Mouse (Mus musculus) lung, embryonic 16.5 days (tissue): ENCODE measurements around the gene Hdac5. TPM values are rescaled to one million over a fixed set of nuclear protein-coding genes. Genes with fewer than 3 reads are reported as not detected.
A peak's percentile ranks its signal among the peaks of the same experiment; 100 is the strongest.

Source experiments
- ATAC-seq: fragments of 200-750 bp; cut with Nextera tagmentation; 2 replicates; pipeline ENCODE4 v1.8.0; 2017; ENCODE audit warnings: low read depth, mild to moderate bottlenecking, moderate library complexity
- H3K27ac ChIP-seq: fragments of 300-500 bp; sonication (generic); 2 replicates; pipeline ENCODE4 v1.5.1; 2014; ENCODE audit warnings: mild to moderate bottlenecking, control low read depth, low read length
- H3K27me3 ChIP-seq: fragments of 300-500 bp; sonication (generic); 2 replicates; pipeline ENCODE4 v1.6.1; 2014; ENCODE audit warnings: low read depth, low read length, mixed read lengths; ENCODE audit not compliant: control insufficient read depth, insufficient read depth
- H3K36me3 ChIP-seq: fragments of 300-500 bp; sonication (generic); 2 replicates; pipeline ENCODE4 v1.6.1; 2014; ENCODE audit warnings: low read length; ENCODE audit not compliant: control insufficient read depth, insufficient read depth
- H3K4me1 ChIP-seq: fragments of 300-500 bp; sonication (generic); replicated peaks from 2 replicates; pipeline ENCODE4 v1.6.1; 2014; ENCODE audit warnings: low read length, mixed read lengths; ENCODE audit not compliant: control insufficient read depth, insufficient read depth
- H3K4me2 ChIP-seq: fragments of 300-500 bp; sonication (generic); 2 replicates; pipeline ENCODE4 v1.6.1; 2014; ENCODE audit warnings: low read depth, low read length, control low read depth
- H3K4me3 ChIP-seq: fragments of 300-500 bp; sonication (generic); 2 replicates; pipeline ENCODE4 v1.5.1; 2014; ENCODE audit warnings: mild to moderate bottlenecking, low read length, control low read depth
- H3K9ac ChIP-seq: fragments of 300-500 bp; sonication (generic); 2 replicates; pipeline ENCODE4 v1.6.1; 2014; ENCODE audit warnings: low read length, control low read depth
- H3K9me3 ChIP-seq: fragments of 300-500 bp; sonication (generic); 2 replicates; pipeline ENCODE4 v1.6.1; 2016; ENCODE audit warnings: low read length; ENCODE audit not compliant: control insufficient read depth
- WGBS: fragments of 180-500 bp; shearing (Covaris S2); extraction: QIAGEN DNeasy Blood & Tissue Kit; methylation state at CpG from one replicate; pipeline ENCODE4 v1.1.7; 2014; 5-methylcytosine and 5-hydroxymethylcytosine counted together
- polyA plus RNA-seq: library from polyadenylated mRNA; unstranded; fragments of >200 nt; fragmentation: Nextera tagmentation; extraction: Ambion mirVana; gene quantifications from 2 replicates; pipeline ENCODE4 v1.2.1, GENCODE M21; 2015

Gene Hdac5
- polyA plus RNA-seq, 1 experiment from 2014 or later, result 70.1 TPM

- Histone ChIP-seq H3K36me3 (peaks cover 17% of the 10 kb centered on the region), H3K4me3 (no peak overlapping the region), H3K27ac (no peak overlapping the region), H3K9me3 (no peaks in the 10 kb centered on the region), H3K4me1 (0 out of 2 replicates have a peak, but pooled peaks cover 5% of the 10 kb centered on the region), H3K4me2 (no peak overlapping the region), H3K27me3 (no peaks in the 10 kb centered on the region), H3K9ac (no peak overlapping the region)
- WGBS, result 92% methylated on average over 7 of the region's 7 CpGs
- ATAC-seq, result no peak
Measured at GRCm38 (mm10) chr11:102263211-102263610, 33.2 kb upstream of the Hdac5 start.

GRCm38 (mm10) chr11:102258521-102258920, 28.6 kb upstream of the Hdac5 start:
- Histone ChIP-seq H3K27me3 (no peaks in the 10 kb centered on the region), H3K9ac (no peak overlapping the region), H3K27ac (no peak overlapping the region), H3K4me3 (no peak overlapping the region), H3K4me2 (no peak overlapping the region), H3K9me3 (no peaks in the 10 kb centered on the region), H3K4me1 (0 out of 2 replicates have a peak, but pooled peaks cover 5% of the 10 kb centered on the region), H3K36me3 (peaks cover 20% of the 10 kb centered on the region)
- 90% methylated on average over 3 of the region's 3 CpGs for WGBS
- no peak for ATAC-seq

DNA sequence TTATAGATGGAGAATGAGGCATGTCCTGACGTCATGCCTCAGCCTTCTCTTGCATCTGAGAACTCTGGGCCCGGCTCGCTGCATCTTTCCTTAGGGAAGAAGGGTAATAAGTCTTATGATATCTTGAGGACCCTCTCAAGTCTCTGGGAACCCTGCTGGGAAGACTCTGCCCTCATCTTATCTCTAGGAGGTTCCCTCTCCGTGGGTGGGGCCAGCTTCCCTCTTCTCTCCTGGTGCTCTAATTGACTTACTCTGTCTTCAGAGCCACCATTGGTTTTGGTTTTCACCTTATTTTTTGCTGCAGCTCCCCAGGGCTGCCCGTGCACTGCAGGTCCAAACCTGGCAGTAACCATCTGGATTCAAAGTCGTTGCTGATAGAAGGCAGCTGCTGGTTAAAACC, 28.1 kb upstream of the Hdac5 start:
- Histone ChIP-seq H3K4me3 (no peak overlapping the region), H3K4me2 (no peak overlapping the region), H3K4me1 (0 out of 2 replicates have a peak, but pooled peaks cover 5% of the 10 kb centered on the region), H3K27ac (no peak overlapping the region), H3K9ac (no peak overlapping the region), H3K36me3 (peaks cover 20% of the 10 kb centered on the region), H3K9me3 (no peaks in the 10 kb centered on the region), H3K27me3 (no peaks in the 10 kb centered on the region)
- no peak for ATAC-seq
- 61% methylated on average over 6 of the region's 6 CpGs for WGBS

- Histone ChIP-seq H3K4me2 (no peak overlapping the region), H3K36me3 (peaks cover 20% of the 10 kb centered on the region), H3K4me3 (no peak overlapping the region), H3K4me1 (0 out of 2 replicates have a peak, but pooled peaks cover 5% of the 10 kb centered on the region), H3K9ac (no peak overlapping the region), H3K27me3 (no peaks in the 10 kb centered on the region), H3K9me3 (no peaks in the 10 kb centered on the region), H3K27ac (no peak overlapping the region)
- ATAC-seq, result no peak
- 42% methylated on average over 9 of the region's 9 CpGs for WGBS
Measured at GRCm38 (mm10) chr11:102257514-102257913, 27.5 kb upstream of the Hdac5 start.

DNA sequence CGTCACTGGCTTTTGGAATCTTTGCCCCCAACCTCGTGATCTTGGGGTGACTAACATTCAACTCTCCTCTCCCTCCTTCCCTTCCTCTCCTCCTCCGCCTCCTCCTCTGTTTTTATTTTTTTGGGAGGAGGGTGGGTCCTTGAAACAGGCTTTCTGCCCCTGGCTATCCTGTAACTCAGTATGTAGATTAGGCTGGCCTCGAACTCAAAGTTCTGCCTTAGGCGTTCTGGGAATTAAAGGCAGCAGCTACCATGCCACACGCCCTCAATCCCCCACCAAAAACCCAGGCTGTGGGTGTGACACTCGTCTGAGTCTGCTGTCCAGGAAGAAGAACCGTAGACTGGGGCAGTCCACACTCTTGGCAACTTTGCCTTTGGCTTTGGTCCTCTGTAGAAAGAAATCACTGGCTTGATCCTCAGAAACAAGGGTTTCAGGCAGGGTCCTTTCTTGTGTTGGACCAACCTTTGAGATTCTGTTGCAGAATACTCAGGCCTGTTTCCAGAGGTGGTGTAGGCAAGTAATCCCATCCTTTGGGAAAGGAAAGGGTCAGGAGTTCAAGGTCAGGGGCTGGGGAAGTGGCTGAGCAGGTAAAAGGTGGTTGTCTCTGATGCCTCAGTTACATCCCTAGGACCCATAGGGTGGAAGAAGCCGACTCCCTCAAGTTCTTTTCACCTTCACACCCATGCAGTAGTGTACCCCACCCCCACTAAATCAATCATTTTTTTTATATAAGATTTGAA, 19.6 kb upstream of the Hdac5 start:
- no peaks in the 10 kb centered on the region for H3K27me3 ChIP-seq
- peaks cover 20% of the 10 kb centered on the region for H3K4me1 ChIP-seq
- peak overlapping the region; percentile 72 for H3K4me3 ChIP-seq
- H3K27ac ChIP-seq, result no peak overlapping the region
- H3K36me3 ChIP-seq, result no peaks in the 10 kb centered on the region
- no peak for ATAC-seq
- peak overlapping the region; percentile 80 for H3K9ac ChIP-seq
- H3K9me3 ChIP-seq, result no peaks in the 10 kb centered on the region; the same call in 1 of the 2 replicates
- 10% methylated on average over 9 of the region's 9 CpGs for WGBS
- H3K4me2 ChIP-seq, result peak overlapping the region; percentile 84

GRCm38 (mm10) chr11:102248630-102249230, 18.8 kb upstream of the Hdac5 start, which contains the start of gene BC030867:
TSS of gene BC030867 (plus strand) at chr11:102248882.
- H3K4me1 ChIP-seq, result peaks cover 20% of the 10 kb centered on the region
- H3K4me2 ChIP-seq, result peak within 1 kb of the TSS; percentile 84
- H3K4me3 ChIP-seq, result peak within 1 kb of the TSS; percentile 72
- no peaks in the 10 kb centered on the region for H3K36me3 ChIP-seq
- H3K27me3 ChIP-seq, result no peaks in the 10 kb centered on the region
- H3K9ac ChIP-seq, result peak within 1 kb of the TSS; percentile 80
- no peaks in the 10 kb centered on the region; the same call in 1 of the 2 replicates for H3K9me3 ChIP-seq
- peak; percentile 67 for ATAC-seq
- H3K27ac ChIP-seq, result peak within 1 kb of the TSS; percentile 65
- under 1% methylated on average over 41 of the region's 41 CpGs for WGBS

- Histone ChIP-seq H3K4me1 (peaks cover 20% of the 10 kb centered on the region), H3K27me3 (no peaks in the 10 kb centered on the region), H3K9me3 (no peaks in the 10 kb centered on the region; the same call in 1 of the 2 replicates), H3K4me2 (no peak overlapping the region), H3K36me3 (no peaks in the 10 kb centered on the region), H3K27ac (no peak overlapping the region), H3K4me3 (no peak overlapping the region), H3K9ac (no peak overlapping the region)
- no peak for ATAC-seq
- 78% methylated on average over 4 of the region's 4 CpGs for WGBS
Measured at GRCm38 (mm10) chr11:102246871-102247270, 16.9 kb upstream of the Hdac5 start.

- H3K27ac ChIP-seq, result no peak overlapping the region; the same call in 1 of the 2 replicates
Measured at GRCm38 (mm10) chr11:102246273-102246635, 16.3 kb upstream of the Hdac5 start.

DNA sequence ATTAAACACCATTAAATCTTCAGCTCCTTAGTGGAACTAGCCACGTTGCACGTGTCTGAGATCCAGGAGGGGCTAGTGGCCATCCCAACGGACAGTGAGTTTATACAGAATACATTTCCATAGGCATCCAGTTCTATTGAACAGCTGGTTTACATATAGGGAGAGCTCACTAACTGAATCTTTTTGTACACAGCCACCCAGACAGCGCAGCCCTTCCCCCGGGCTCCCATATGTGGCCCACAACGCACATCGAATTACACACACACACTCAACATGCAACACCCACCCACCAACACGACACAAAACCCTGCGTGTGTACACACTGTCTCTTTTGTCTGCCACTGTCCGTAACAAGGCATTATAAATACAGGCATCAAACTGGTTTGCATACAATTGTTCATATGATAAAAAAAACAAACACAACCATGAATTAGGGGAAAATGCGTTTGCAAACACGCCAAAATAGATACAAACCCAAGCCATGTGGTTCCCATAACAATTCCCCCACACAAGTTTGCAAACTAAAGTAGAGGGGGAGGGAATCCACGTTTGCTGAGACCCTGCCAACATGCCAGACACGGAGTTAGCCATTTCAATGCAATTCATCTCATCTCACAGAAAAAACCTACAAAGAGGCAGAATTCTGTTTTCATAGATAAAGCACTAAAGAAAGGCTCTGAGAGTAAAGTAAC, 15.8 kb upstream of the Hdac5 start:
- peaks cover 20% of the 10 kb centered on the region for H3K4me1 ChIP-seq
- 0 out of 2 replicates have a peak, but pooled peaks have one; percentile 23 for ATAC-seq
- H3K4me2 ChIP-seq, result peak overlapping the region; percentile 77
- H3K4me3 ChIP-seq, result peak overlapping the region; percentile 38
- H3K36me3 ChIP-seq, result no peaks in the 10 kb centered on the region
- no peaks in the 10 kb centered on the region; the same call in 1 of the 2 replicates for H3K9me3 ChIP-seq
- H3K9ac ChIP-seq, result no peak overlapping the region; the same call in 1 of the 2 replicates
- 42% methylated on average over 14 of the region's 14 CpGs for WGBS
- H3K27ac ChIP-seq, result peak overlapping the region; percentile 32
- H3K27me3 ChIP-seq, result no peaks in the 10 kb centered on the region

More at GRCm38 (mm10) chr11:102246273-102246635, 16.3 kb upstream of the Hdac5 start:
- WGBS, result 69% methylated on average over 6 of the region's 6 CpGs
- ATAC-seq, result no peak
- Histone ChIP-seq H3K4me1 (peaks cover 20% of the 10 kb centered on the region), H3K9me3 (no peaks in the 10 kb centered on the region; the same call in 1 of the 2 replicates), H3K9ac (no peak overlapping the region), H3K4me2 (no peak overlapping the region), H3K36me3 (no peaks in the 10 kb centered on the region), H3K4me3 (no peak overlapping the region), H3K27me3 (no peaks in the 10 kb centered on the region)
